Mouse (Mus musculus): ENCODE measurements around the gene Sart1.
A peak's percentile ranks its signal among the peaks of the same experiment; 100 is the strongest.
"Not testable (repeated sequence)": the region's sequence is repeated elsewhere in the genome, so short reads cannot be mapped to it uniquely, and the experiment has no call there.

Gene Sart1

DNA sequence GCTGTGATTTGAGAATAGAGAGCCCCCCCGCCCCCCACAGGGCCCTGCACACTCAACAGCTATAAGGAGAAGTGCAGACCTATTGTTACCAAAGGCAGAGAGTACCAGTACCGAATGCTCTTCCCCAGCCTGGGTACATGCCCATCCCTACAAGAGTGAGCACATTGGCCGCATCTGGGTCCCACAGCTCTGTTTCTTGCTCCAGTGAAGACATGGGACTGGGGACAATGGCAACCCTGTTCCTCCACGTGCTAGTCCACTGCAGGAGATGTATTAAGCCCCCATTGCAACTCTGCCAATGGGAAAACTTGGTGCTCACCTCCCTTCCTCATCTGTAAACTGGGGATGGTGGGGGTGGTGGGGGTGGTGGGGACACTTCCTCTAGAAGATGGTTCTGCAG, 25.3 kb upstream of the Sart1 start:
- no peak for DNase-seq

DNA sequence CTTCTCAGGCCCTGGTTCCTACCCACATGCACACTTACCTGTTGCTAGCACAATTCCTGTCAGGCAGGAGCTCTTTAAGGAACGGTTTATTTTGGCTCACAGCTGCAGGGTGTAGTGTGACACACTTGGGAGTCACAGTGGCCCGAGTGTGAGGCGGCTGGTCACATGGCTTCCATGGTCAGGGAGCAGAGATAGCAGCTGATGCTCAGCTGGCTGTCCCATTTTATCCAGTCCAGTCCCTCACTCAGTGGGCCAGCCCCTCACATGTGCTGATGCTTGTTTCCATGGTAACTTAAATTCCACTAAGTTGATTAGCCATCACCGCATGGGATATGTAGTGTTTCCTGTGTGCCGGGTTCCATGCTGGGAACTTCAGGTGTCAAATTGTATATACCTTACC, 23.5 kb upstream of the Sart1 start:
- no peak for DNase-seq

DNA sequence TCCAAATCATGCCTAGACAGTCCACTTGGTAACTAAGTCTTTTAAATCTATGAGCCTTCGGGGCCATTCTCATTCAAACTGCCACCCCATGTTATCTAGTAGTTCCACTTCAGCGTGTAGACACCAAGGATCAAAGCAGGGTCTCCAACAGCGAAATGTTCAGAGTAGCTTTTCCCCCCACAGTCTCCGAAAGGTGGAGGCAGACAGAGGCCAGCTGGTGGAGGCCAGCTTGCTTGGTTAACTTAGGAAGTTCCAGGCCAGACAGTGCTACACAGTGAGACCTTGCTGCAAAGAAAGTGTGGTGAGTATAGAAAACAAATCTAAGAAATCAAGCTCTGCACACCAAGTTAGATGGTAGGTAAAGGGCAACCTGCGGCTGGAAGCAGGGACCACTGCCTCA, 22.1 kb upstream of the Sart1 start:
- DNase-seq = peak; percentile 64

DNA sequence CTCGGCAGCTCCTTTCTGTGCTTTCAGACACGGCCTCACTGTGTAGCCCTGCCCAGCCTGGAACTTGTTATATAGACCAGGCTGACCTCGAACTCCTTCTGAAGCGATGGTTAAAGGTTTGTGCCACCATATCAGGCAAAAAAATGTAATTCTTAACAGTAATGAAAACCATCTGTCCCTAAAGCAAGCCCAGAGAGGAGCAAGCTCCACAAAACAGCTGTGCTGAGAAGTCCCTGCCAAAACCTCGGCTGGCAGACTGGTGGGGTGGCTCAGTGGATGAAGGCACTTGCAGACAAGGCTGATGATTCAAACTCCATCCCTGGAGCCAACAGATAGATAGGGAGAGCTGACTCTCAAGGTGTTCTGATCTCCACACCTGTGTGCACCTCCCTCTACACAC, 20.6 kb upstream of the Sart1 start:
- DNase-seq = peak; percentile 69

DNA sequence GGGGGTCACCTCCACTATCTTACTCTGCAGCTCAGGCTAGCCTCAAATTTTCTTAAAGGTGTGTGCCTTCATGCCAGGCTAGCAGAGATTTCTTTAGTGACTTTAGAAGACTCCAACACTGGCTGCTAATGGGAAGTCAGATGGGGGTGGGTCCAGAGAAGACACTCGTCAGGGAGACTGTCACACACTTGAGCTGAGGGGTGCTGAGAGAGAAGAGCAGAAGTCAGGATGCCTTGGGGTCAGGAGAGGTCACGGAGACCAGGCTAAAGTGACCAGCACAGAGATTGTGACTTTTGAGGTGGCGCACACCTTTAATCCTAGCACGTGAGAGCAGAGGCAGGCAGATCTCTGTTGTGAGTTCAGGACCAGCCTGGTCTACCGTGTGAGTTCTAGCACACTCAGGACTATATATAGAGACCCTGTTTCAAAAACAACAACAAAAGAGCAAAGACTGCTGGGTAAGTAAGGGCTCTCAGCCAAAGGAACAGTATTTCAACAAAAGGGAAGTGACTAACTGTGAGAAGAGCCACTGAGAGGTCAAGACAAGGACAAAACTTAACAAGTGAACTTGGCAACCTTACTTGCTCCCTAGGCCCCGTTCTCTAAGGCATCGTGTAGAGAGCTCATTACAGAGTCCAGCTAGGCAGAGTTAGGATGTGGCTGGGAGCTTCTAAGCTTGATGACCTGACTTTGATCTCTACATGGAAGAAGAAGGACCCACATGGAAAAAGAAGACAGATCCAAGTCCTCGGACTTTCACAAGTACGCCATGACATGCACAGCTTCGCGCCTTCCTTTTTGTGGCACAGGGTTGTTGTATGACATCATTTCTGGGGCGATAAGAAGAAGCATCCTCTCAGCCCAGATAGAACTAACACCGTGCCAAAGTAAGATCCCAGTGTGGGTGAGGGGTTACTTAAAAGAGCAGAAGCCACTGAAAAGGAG, 19.8 kb upstream of the Sart1 start:
- no peak for DNase-seq

DNA sequence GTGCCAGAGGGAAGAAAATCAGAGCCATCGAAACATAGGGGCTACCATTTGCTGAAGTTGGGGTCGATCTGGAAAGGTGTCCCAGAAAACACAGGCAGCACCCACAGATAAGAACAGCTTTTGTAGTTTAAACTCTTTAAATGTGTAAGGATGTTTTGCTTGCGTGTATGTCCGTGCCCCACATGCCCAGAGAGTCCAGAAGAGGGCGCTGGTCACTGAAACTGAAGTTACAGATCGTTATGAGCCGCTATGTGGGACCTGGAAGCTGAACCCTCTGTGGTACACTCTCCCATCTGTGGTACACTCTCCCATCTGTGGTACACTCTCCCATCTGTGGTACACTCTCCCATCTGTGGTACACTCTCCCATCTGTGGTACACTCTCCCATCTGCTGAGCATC, 18.6 kb upstream of the Sart1 start:
- peak; percentile 78 for DNase-seq

DNA sequence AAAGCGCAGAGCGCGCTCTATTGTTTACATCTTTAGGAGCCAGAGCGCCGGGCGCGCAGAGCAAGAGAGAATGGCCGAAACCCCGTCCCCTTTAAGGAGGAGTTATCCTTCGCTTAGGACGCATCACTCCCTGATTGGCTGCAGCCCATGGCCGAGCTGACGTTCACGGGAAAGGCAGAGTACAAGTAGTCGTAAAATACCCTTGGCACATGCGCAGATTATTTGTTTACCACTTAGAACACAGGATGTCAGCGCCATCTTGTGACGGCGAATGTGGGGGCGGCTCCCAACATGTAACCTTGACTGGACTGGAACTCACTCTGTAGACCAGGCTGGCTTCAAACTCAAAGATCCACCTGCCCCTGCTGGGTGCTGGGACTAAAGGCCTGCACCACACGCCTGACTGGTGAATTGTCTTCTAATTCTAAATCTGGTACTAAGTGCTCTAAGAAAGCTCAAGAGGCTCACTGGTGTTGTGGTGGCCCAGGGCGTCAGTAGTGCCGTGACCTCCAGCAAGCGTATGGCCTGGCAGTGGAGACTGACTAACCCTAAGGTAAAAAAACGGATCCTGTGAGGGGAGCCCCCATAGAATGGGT, 18.1 kb upstream of the Sart1 start:
- DNase-seq = peak; percentile 40

DNA sequence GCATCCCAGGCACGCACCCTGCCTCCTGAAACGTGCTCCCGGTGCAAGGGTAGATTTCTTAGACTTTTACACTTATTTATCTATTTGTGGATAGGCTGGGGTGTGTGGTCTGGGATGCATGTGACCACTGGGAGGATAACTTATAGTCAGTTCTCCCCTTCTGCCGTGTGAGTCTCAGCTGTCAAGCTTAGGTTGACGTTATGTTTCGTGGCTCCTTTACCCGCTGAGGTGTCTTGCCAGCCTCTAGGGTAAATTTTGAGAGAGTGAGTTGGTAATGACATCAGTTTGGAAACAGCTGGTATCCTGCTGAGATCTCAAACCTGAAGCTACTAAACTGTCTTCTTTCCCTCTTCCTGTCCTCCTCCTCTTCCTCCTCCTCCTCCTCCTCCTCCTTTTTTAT, 17.4 kb upstream of the Sart1 start:
- no peak for DNase-seq

DNA sequence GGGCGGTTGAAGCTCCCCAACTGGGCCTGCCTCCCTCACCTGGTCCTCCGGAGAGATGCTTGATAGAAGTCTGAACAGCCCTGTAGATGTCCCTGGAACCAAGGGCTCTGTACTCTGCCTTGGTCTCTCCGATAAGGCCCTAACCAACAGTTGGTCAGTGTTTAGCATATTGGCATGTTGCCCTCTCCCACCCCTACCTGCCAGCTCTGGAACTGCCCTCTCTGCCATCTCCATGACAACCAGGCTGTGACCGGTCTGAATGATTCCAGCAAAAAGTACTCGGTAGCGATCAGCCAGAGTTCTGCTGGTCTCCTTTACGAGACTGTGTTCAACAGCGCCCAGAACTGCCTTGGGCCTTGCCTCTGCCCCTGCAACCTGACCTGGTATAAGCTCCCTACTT, 13.8 kb upstream of the Sart1 start, which contains the start of gene Tsga10ip:
Gene Tsga10ip, minus strand, starts transcription at position 234 of the 400 bp plus-strand sequence.
- no peak for DNase-seq

DNA sequence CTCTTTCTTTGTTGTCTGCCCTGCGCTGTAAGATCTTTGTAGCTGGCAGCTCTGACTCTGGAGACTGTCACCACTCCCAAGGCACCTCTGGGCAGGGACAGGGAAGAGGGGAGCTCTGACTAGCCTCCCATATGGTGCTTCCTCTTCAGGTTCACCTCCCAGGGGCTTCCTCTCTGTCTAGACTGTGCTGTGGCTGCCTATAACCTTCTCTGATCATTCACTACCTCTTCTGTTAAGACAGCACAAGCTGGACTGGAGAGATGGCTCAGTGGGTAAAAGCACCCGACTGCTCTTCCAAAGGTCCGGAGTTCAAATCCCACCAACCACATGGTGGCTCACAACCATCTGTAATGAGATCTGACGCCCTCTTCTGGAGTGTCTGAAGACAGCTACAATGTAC, 12.6 kb upstream of the Sart1 start:
- not testable (repeated sequence) for DNase-seq

DNA sequence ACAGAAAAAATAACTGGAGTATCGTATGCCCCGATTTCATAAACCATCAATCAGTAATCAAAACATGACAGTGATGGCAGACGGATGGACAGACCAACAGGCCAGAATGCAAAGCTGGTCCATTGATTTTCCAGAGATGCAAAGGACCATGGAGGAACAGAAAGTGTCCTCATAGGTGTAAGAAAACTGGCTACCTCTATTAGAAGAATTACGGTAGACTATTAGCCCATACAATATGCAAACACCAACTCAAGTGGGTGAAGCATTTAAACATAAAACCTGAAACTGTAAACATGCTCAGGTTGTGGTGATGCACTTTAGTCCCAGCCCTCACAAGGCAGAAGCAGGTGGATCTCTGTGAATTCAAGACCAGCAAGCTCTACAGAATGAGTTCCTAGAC, 6.9 kb upstream of the Sart1 start:
- no peak for DNase-seq

DNA sequence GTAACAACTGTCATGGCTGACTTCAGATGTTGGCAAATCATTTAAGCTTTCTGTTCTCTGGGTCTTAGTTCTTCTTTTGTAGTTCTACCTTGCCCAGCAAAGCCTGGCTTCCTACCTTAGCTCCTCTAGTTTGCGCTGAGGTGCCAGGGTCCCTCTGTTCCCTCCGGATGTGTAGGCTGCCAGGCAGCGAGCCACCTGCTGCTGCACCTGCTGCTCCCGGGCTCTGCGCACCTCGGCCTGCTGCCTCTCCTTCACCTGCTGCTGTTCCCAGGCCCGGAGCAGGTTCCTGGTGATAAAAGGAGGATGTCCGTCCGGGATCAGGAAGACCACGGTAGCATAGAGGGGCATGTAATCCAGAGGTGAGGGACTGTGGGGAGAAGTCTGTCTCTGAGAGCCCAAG, 5.7 kb upstream of the Sart1 start:
- no peak for DNase-seq

DNA sequence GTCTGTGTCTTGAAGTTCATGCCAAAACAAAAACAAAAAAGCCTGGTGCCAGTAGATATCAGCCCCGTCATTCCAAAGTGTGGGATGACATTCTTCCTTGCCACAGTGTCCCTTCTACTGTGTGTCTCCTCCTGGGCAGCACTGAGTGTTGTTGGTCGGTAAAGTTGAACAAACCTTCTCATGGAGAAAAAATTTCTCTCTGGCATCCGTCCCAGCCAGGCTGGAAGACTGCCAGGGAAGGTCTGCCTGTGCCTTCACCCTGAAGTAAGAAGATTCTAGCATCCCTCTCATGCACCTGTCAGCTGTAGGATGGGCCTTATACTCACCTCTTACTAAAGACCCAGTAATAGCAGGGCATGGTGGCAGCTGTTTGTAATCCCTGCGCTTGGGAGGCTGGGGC, 4.4 kb upstream of the Sart1 start:
- peak; percentile 70 for DNase-seq

DNA sequence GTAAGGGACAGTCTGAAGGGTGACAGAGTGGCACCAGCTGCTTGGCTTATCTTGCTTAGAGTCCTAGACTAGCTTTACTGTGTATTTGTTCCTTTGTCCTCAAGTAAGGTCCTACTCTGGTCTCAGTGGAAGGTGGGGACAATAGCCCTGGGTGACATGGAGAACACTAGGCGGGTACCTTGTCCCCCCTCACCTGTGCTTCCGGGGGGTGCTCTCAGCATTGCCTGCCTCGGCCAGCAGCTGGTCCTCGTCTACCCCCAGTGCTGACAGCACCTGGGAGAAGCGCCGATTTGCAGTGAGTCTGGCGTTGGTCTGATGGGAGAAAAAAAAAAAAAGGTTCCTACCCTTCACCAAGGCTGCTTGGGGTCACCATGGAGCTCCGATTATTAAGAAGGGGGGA, 1.9 kb upstream of the Sart1 start:
- no peak for DNase-seq

DNA sequence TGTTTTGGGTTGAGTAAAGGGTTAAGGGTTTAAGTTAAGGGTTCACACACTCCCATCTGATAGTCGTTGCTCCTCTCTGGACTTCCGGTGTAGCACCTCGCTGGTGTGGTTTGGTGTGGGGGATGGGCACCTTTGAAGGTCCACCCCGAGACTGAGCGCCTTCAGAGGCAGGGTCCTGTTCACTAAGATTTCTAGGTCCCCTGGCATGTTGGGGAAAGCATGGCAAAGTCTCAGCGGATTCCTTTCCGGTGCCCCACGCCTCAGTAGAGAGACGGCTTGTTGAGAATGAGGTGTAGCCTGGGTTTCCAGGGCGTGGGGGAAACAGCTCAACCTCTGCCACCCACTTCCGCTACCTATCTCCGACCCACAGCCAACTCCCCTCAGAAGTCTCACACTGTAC, 1.1 kb upstream of the Sart1 start:
- DNase-seq = peak; percentile 43

DNA sequence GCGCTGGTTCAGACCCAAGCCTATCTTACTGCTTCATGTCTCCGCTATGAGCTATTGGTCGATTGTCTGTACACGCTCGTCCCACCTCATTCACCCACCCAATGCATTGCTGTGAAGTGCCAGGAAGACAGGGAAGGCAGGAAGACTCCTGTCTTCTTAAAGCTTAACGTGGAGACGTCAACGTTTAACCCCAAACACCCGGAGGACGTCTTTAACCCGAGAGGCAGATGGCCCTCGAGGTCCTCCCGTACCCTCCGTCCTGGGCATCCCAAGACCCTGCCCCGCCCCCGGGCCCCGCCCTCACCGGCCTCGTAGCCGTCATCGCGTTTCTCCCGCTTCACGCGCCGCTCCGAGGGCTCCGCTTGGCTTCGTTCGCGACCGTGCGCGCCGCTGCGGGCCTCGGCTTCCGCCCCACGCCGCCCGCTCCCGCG, 477 bp downstream of the Sart1 start:
- DNase-seq = no peak

DNA sequence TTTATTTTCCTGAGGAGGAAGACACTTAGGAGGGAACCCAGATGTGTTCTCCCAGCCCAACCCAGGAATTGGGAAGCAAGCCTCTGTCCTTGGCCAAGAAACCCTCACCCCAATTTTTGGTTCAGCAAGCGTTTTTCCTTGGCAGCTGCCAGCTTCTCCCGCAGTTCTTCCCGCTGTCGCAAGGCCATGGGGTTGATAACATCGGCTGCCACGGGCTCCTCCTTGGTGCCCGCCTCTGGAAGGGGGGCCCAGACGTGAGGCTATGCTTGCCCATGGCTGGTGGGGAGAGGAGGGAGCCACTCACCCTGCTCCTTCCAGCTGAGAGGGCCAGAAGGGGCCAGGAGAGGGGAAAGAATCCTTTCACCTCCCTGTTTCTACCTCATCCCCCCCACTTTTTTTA, 3.8 kb downstream of the Sart1 start:
- no peak for DNase-seq

DNA sequence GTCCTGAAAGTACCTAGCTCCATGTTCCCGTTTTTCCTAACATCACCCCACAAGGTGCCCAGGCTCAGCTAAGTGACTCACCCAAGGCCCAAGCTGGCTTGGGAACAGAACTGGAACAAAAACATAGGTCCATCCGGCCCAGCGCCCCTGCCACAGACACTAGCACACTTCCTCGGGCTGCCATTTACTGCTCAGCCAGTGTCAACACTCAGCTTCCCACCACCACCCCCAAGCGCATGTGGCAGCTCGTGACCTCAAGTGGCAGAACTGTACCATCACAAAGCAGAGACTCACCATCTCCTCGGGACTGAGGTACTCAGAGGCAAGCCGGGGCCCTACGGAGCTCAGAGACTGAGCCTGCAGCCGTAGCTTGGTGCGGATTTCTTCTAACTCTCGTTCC, 5.2 kb downstream of the Sart1 start:
- no peak for DNase-seq

DNA sequence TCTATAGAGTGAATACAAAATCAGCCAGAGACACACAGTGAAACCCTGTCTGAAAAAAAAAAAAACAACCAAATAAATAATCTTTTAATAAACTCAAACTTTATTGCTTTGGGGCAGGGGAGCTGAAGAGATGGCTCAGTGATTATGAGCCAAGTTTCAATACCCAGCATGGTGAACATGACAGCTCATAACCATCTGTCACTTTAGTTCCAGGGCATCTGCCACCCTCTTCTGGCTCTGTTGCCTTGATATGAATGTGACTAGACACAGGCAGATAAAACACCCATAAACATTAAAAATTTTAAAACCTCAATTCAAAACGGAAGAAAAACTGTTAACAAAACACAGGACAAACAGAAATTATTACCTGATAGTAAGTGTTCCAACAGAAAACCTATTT, 11.1 kb downstream of the Sart1 start:
- no peak for DNase-seq

DNA sequence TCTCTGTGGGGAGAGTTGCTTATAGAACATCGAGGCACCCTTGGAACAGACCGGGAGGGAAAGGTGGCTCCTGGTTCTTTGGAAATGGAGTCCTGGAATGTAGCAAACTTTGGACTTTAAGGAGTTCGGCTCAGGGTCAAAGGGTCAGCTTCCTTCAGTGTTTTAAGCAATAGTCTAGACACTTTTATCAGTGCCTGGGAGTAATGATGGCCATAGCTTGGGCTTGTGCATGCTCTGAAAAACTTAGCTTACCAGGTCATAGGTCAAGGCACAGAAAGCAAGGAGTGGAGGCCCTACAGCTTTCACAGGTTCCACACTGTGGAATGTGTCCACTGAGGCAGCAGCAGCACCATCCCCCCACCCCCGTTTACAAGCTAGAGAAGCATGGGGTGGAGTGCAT, 13.8 kb downstream of the Sart1 start:
- DNase-seq = no peak

DNA sequence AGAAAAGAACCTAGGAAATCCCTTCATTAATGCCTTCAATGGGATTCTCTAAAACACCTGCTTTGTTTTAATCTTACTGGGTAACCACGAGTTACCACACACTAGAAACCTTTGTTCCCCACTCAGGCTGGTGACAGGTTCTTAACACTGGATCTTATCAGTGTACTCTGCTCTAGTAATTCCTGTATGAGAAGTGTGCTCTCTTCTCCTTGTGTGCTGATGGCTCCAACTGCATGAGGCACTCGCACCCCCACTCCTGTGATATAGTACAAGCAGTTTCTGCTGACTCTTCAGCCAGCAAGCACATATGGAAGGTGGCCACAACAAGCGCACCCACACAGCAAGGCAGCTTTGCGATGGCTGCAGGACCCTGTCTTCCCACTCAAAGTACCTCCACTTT, 14.3 kb downstream of the Sart1 start:
- DNase-seq = no peak

DNA sequence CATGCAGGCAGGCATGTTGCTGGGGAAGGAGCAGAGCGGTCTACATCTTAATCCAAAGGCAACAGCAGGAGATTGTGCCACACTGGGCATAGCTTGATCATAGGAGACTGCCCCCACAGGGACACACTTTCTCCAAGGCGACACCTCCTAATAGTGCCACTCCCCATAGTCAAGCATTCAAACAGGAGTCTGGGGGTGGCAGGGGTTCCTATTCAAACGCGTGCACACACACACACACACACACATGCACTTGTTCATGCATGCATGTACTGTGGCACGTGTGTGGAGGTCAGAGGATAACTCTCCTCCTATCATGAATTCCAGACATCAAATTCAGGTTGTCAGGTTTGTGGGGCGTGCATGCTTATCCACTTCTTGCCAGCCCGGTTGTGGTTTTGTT, 15.8 kb downstream of the Sart1 start:
- DNase-seq = no peak

DNA sequence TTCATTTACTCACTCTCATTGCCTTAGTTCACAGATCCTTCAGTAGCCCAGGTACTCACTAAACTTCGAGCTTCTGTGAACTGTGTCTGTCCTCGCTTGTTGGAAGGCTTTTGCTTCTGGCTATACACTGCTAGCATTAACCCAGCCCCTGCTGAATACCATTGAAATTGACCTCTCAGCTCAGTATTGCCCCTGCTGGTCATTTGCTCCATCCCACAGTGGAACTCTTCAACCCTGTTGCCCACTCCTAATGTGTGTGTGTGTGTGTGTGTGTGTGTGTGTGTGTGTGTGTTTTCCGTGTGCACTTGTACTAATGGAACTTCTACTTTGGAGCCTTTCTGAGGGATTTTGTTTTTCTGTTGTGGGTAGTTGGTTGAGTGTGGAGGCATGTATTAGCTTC, 17.6 kb downstream of the Sart1 start:
- no peak for DNase-seq

DNA sequence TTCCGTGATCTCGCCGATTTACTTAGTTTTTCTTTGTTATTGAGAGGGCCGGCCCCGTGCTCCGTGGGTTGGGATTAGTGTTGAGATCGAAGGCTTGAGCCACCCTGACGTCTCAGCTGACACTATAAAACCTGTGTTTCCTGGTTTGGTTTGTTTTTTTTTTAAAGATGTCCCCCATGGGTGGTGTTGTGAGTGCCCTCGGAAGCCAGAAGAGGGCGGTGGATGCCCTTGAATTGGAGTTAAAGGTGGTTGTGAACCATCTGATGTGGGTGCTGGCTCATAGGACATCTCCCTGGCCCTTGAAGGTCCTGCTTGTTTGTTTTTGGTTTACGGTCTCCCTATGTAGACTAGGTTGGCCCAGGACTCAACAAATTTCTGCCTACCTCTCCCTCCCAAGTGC, 21.0 kb downstream of the Sart1 start:
- no peak for DNase-seq

DNA sequence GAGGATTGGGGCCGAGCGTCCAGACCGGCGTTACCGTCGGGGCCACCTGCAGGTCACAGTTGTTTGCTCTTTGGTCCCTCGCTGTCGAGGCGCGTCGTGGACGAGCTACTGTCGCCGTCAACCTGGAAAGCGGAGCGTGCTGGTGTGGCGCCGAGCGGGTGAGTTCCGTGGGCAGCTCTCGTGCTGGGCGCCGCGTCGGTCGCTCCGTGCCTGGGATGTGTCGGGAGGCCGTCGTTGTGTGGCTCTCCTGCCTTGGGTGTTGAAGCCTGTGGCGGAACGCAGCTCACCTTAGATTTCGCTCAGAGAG, 21.5 kb downstream of the Sart1 start, which contains the start of gene Banf1:
Gene Banf1, minus strand, starts transcription at position 116 of the 307 bp plus-strand sequence.
- no peak for DNase-seq
